Mouse (Mus musculus): ENCODE results near the gene Drd4.

- TF ChIP-seq CTCF (IDR thresholded peaks at IDR 0.05; ENCODE audit: extremely low read depth, insufficient read depth, insufficient read length, insufficient replicate concordance) (no peak), POLR2A (IDR thresholded peaks at IDR 0.05; ENCODE audit: low read depth, low read length) (no peak)
Measured at GRCm38 (mm10) chr7:141314416-141314815, 22.6 kb downstream of the Drd4 start.
